Mouse (Mus musculus): ENCODE measurements at regions not wholly inside any gene's neighbourhood (a gene's known extent, or its start where the extent isn't known, plus 50 kb on each side); places are given as distances from the start of the nearest gene placed in this dataset.

DNA sequence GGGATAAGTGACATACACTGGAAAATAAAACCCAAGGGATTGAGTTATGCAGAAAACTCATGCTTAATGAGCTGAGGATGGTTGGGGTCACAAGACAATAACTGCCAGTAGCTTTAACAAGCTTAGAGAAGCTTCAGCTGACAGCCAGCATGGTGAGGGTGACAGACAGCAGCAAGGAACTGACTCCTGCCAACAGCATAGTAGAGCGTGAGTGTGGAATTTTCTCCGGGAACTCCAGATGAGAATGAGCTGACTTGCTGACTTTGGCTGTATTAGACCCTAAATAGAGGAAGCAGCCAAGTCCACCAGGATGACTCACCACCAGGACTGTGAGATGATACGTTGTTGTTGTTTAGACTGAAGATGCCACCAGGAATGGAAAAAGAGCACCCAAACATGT is 788.2 kb downstream of the Adgrl2 start:
- TF ChIP-seq CTCF (IDR thresholded peaks at IDR 0.05; ENCODE audit: low read depth, low read length) (no peak), POLR2A (IDR thresholded peaks at IDR 0.05; ENCODE audit: borderline replicate concordance, low read depth, low read length) (no peak)
